Mouse (Mus musculus) MEL (cell line): ENCODE measurements around the gene Mylk4. TPM values are rescaled to one million over a fixed set of nuclear protein-coding genes. Genes with fewer than 3 reads are reported as not detected.
A peak's percentile ranks its signal among the peaks of the same experiment; 100 is the strongest.

Experiments used
- DNase-seq: peaks from one replicate; pipeline ENCODE4 v3.0.0; 2011; ENCODE audit warnings: low read depth, low spot score
- H3K27ac ChIP-seq: 2 replicates; pipeline ENCODE4 v1.5.1; 2012; ENCODE audit warnings: low read depth, mild to moderate bottlenecking, control low read depth, low read length, moderate library complexity; ENCODE audit not compliant: control insufficient read depth
- H3K27me3 ChIP-seq, 2 experiments: fragments of 150-350 bp in 1 of 2; sonication (generic) in 1 of 2; 2 replicates each; pipeline ENCODE4 v1.6.1; 2012; ENCODE audit warnings: low read length in 2 of 2, mild to moderate bottlenecking in 2 of 2, improper control_type of control experiment in 1 of 2, moderate library complexity in 1 of 2; ENCODE audit not compliant: insufficient read depth in 2 of 2, control insufficient read depth in 1 of 2
- H3K36me3 ChIP-seq, 2 experiments: 2 replicates each; pipeline ENCODE4 v1.6.1; 2012 to 2014; ENCODE audit warnings: low read length in 2 of 2, improper control_type of control experiment in 1 of 2, inconsistent platforms in 1 of 2, mild to moderate bottlenecking in 1 of 2; ENCODE audit not compliant: insufficient read depth in 2 of 2, control insufficient read depth in 1 of 2
- H3K4me1 ChIP-seq, 2 experiments: fragments of 150-350 bp in 1 of 2; sonication (generic) in 1 of 2; 2 replicates each; pipeline ENCODE4 v1.6.1; 2012; ENCODE audit warnings: low read length in 2 of 2, improper control_type of control experiment in 1 of 2, mild to moderate bottlenecking in 1 of 2; ENCODE audit not compliant: insufficient read depth in 2 of 2, control insufficient read depth in 1 of 2
- H3K4me3 ChIP-seq, 2 experiments: fragments of 150-350 bp in 1 of 2; sonication (generic) in 1 of 2; 2 replicates each; pipeline ENCODE4 v1.5.1; 2012; ENCODE audit warnings: low read depth in 2 of 2, low read length in 2 of 2, mild to moderate bottlenecking in 2 of 2, moderate library complexity in 2 of 2, control low read depth in 1 of 2, improper control_type of control experiment in 1 of 2; ENCODE audit not compliant: control insufficient read depth in 1 of 2, insufficient read depth in 1 of 2
- H3K79me2 ChIP-seq: 2 replicates; pipeline ENCODE4 v1.6.1; 2012; ENCODE audit warnings: mild to moderate bottlenecking, low read length, moderate library complexity; ENCODE audit not compliant: control insufficient read depth, poor library complexity, insufficient read depth
- H3K9ac ChIP-seq: 2 replicates; pipeline ENCODE4 v1.6.1; 2012; ENCODE audit warnings: low read depth, mild to moderate bottlenecking, control low read depth, low read length, moderate library complexity; ENCODE audit not compliant: control insufficient read depth, poor library complexity, severe bottlenecking
- H3K9me3 ChIP-seq: fragments of 150-350 bp; sonication (generic); replicated peaks from 2 replicates; pipeline ENCODE4 v1.6.1; 2012; ENCODE audit warnings: mild to moderate bottlenecking, low read length, improper control_type of control experiment, moderate library complexity; ENCODE audit not compliant: insufficient read depth
- BHLHE40 ChIP-seq: IDR thresholded peaks from 2 replicates; pipeline ENCODE4 v1.6.1; 2012; ENCODE audit warnings: low read depth, mild to moderate bottlenecking, inconsistent platforms, low read length, improper control_type of control experiment, borderline replicate concordance
- CHD2 ChIP-seq: IDR thresholded peaks from 2 replicates; pipeline ENCODE4 v1.6.1; 2011; ENCODE audit warnings: low read length, improper control_type of control experiment
- CTCF ChIP-seq, 3 experiments: IDR thresholded peaks in 2 of 3; conservative IDR thresholded peaks in 1 of 3; 2 replicates each; pipeline ENCODE4 v1.5.1; 2011 to 2012; ENCODE audit warnings: low read length in 3 of 3, low read depth in 2 of 3, mild to moderate bottlenecking in 2 of 3, improper control_type of control experiment in 1 of 3, inconsistent platforms in 1 of 3, mixed read lengths in 1 of 3, moderate library complexity in 1 of 3; ENCODE audit not compliant: control insufficient read depth in 1 of 3, insufficient read depth in 1 of 3, poor library complexity in 1 of 3, severe bottlenecking in 1 of 3
- ELF1 ChIP-seq: IDR thresholded peaks from 2 replicates; pipeline ENCODE4 v1.6.1; 2014; ENCODE audit warnings: low read depth, mild to moderate bottlenecking, inconsistent platforms, low read length, improper control_type of control experiment, moderate library complexity
- HCFC1 ChIP-seq: IDR thresholded peaks from 2 replicates; pipeline ENCODE4 v1.6.1; 2012; ENCODE audit warnings: low read depth, mild to moderate bottlenecking, inconsistent platforms, low read length, improper control_type of control experiment, moderate library complexity
- KAT2A ChIP-seq: conservative IDR thresholded peaks from 2 replicates; pipeline ENCODE4 v1.6.1; 2012; ENCODE audit warnings: low read depth, low read length, improper control_type of control experiment, inconsistent platforms
- MAFK ChIP-seq: IDR thresholded peaks from 2 replicates; pipeline ENCODE4 v1.6.1; 2011; ENCODE audit warnings: low read depth, mild to moderate bottlenecking, low read length, improper control_type of control experiment, borderline replicate concordance
- MAX ChIP-seq: IDR thresholded peaks from 2 replicates; pipeline ENCODE4 v1.6.1; 2011; ENCODE audit warnings: low read length, improper control_type of control experiment
- MAZ ChIP-seq: IDR thresholded peaks from 2 replicates; pipeline ENCODE4 v1.6.1; 2012; ENCODE audit warnings: low read depth, mild to moderate bottlenecking, inconsistent platforms, low read length, improper control_type of control experiment
- MXI1 ChIP-seq: IDR thresholded peaks from 2 replicates; pipeline ENCODE4 v1.6.1; 2011; ENCODE audit warnings: mild to moderate bottlenecking, low read depth, low read length, improper control_type of control experiment
- MYB ChIP-seq: IDR thresholded peaks from 2 replicates; pipeline ENCODE4 v1.6.1; 2011; ENCODE audit warnings: mild to moderate bottlenecking, low read depth, low read length, improper control_type of control experiment
- MYC ChIP-seq: IDR thresholded peaks from 2 replicates; pipeline ENCODE4 v1.6.1; 2011; ENCODE audit warnings: low read depth, mild to moderate bottlenecking, low read length, improper control_type of control experiment, moderate library complexity
- NELFE ChIP-seq: IDR thresholded peaks from 2 replicates; pipeline ENCODE4 v1.6.1; 2011; ENCODE audit warnings: low read depth, low read length, improper control_type of control experiment
- NRF1 ChIP-seq: IDR thresholded peaks from 2 replicates; pipeline ENCODE4 v1.6.1; 2014; ENCODE audit warnings: low read depth, mild to moderate bottlenecking, inconsistent platforms, low read length, improper control_type of control experiment, moderate library complexity; ENCODE audit not compliant: poor library complexity, insufficient read depth, severe bottlenecking
- POLR2A ChIP-seq, 2 experiments: IDR thresholded peaks; 2 replicates each; pipeline ENCODE4 v1.6.1; 2011 to 2012; ENCODE audit warnings: low read length in 2 of 2, mild to moderate bottlenecking in 2 of 2, control low read depth in 1 of 2, improper control_type of control experiment in 1 of 2, low read depth in 1 of 2, moderate library complexity in 1 of 2; ENCODE audit not compliant: control insufficient read depth in 1 of 2, insufficient read depth in 1 of 2, poor library complexity in 1 of 2
- POLR2AphosphoS2 ChIP-seq: IDR thresholded peaks from 2 replicates; pipeline ENCODE4 v1.6.1; 2011; ENCODE audit warnings: low read length, improper control_type of control experiment
- SIN3A ChIP-seq: IDR thresholded peaks from 2 replicates; pipeline ENCODE4 v1.6.1; 2012; ENCODE audit warnings: low read length, improper control_type of control experiment, inconsistent platforms
- TBP ChIP-seq: IDR thresholded peaks from 2 replicates; pipeline ENCODE4 v1.8.0; 2011; ENCODE audit warnings: low read depth, low read length, improper control_type of control experiment
- TCF12 ChIP-seq: IDR thresholded peaks from 2 replicates; pipeline ENCODE4 v1.6.1; 2014; ENCODE audit warnings: low read depth, mild to moderate bottlenecking, inconsistent platforms, low read length, improper control_type of control experiment, moderate library complexity
- USF1 ChIP-seq: IDR thresholded peaks from 2 replicates; pipeline ENCODE4 v1.6.1; 2014; ENCODE audit warnings: low read depth, mild to moderate bottlenecking, inconsistent platforms, low read length, improper control_type of control experiment, moderate library complexity
- USF2 ChIP-seq, 2 experiments: IDR thresholded peaks; 2 replicates each; pipeline ENCODE4 v1.6.1; 2011 to 2012; ENCODE audit warnings: improper control_type of control experiment in 2 of 2, low read length in 2 of 2, borderline replicate concordance in 1 of 2, inconsistent platforms in 1 of 2, low read depth in 1 of 2, mild to moderate bottlenecking in 1 of 2; ENCODE audit not compliant: insufficient read depth in 1 of 2
- ZKSCAN1 ChIP-seq: IDR thresholded peaks from 2 replicates; pipeline ENCODE4 v1.6.1; 2012; ENCODE audit warnings: low read depth, mild to moderate bottlenecking, inconsistent platforms, low read length, improper control_type of control experiment, moderate library complexity
- ZMIZ1 ChIP-seq: IDR thresholded peaks from 2 replicates; pipeline ENCODE4 v1.6.1; 2012; ENCODE audit warnings: low read depth, mild to moderate bottlenecking, inconsistent platforms, low read length, improper control_type of control experiment, moderate library complexity
- ZNF384 ChIP-seq: IDR thresholded peaks from 2 replicates; pipeline ENCODE4 v1.6.1; 2012; ENCODE audit warnings: low read depth, mild to moderate bottlenecking, inconsistent platforms, low read length, improper control_type of control experiment
- polyA plus RNA-seq, 2 experiments: library from polyadenylated mRNA; stranded (reverse) in 1 of 2; unstranded in 1 of 2; fragments of >175 nt in 1 of 2; fragments of >200 nt in 1 of 2; gene quantifications; 2 replicates each; pipeline versions ENCODE4 v1.2.1 to v1.2.4; 2012; ENCODE audit warnings: low replicate concordance in 2 of 2, low read depth in 1 of 2; ENCODE audit not compliant: insufficient read length in 2 of 2, insufficient read depth in 1 of 2, missing spikeins in 1 of 2
- total RNA-seq: library from RNA; depleted of rRNA; stranded (reverse); fragments of 300-350 nt; gene quantifications from 2 replicates; pipeline ENCODE4 v1.2.3, GENCODE M21; 2012

The Mylk4 gene
- total and polyA plus RNA-seq, 3 experiments, result not detected

- TF ChIP-seq NRF1 (0 out of 2 replicates have a peak, but pooled peaks have one; percentile 25), MAZ (0 out of 2 replicates have a peak, but pooled peaks have one; percentile 21), TBP (no peak), MAFK (no peak), CHD2 (no peak), ZKSCAN1 (no peak)
- no peak for DNase-seq
- H3K27ac ChIP-seq, result no peak within 1 kb of the TSS
Observed at GRCm38 (mm10) chr13:32802259-32803081, 18.7 kb upstream of the Mylk4 start, which contains the start of gene D930007J09Rik. Gene D930007J09Rik, minus strand, starts transcription at chr13:32802849.

GRCm38 (mm10) chr13:32801693-32802221, 18.0 kb upstream of the Mylk4 start, which contains the start of gene Wrnip1:
Gene Wrnip1, plus strand, starts transcription at chr13:32802038.
- TF ChIP-seq MXI1, result peak; percentile 81
- TF ChIP-seq POLR2A (IDR thresholded peaks at IDR 0.05; ENCODE audit: control insufficient read depth in 1 of 2, insufficient read depth in 1 of 2, low read depth in 1 of 2, low read length in 2 of 2, poor library complexity in 1 of 2), result peak; percentile 70 to 80
- TF ChIP-seq NRF1, result peak; percentile 97
- TF ChIP-seq CTCF (IDR thresholded peaks at IDR 0.05 in 2 of 3, conservative IDR thresholded peaks at IDR 0.05 in 1 of 3; ENCODE audit: control insufficient read depth in 1 of 3, insufficient read depth in 1 of 3, low read depth in 2 of 3, low read length in 3 of 3, poor library complexity in 1 of 3, severe bottlenecking in 1 of 3), result peak in 2 of 3 experiments; percentile 38 to 51; a peak in 4 of 6 replicates
- TF ChIP-seq ZMIZ1, result peak; percentile 86
- TF ChIP-seq POLR2AphosphoS2, result peak; percentile 51; the same call in 1 of the 2 replicates
- no peak for TF ChIP-seq USF2 (IDR thresholded peaks at IDR 0.05; ENCODE audit: borderline replicate concordance in 1 of 2, insufficient read depth in 1 of 2, low read depth in 1 of 2, low read length in 2 of 2)
- peak; percentile 99 for TF ChIP-seq HCFC1
- peak; percentile 92 for TF ChIP-seq KAT2A
- peak; percentile 69 for TF ChIP-seq TBP
- peak; percentile 53; the same call in 1 of the 2 replicates for TF ChIP-seq SIN3A
- TF ChIP-seq BHLHE40, result peak; percentile 11; the same call in 1 of the 2 replicates
- no peak for TF ChIP-seq MYB
- 0 out of 2 replicates have a peak, but pooled peaks have one; percentile 48 for TF ChIP-seq MYC
- no peak for TF ChIP-seq USF1
- peak; percentile 23; the same call in 1 of the 2 replicates for TF ChIP-seq MAX
- no peak for TF ChIP-seq ZNF384
- peak; percentile 85 for TF ChIP-seq ELF1
- no peak; the same call in 1 of the 2 replicates for TF ChIP-seq TCF12
- peak; percentile 89 for TF ChIP-seq CHD2
- peak; percentile 74 for TF ChIP-seq NELFE
- peak within 1 kb of the TSS; percentile 66 to 78 for H3K4me3 ChIP-seq
- DNase-seq, result peak; percentile 98
- peaks cover 26% of the 10 kb centered on the region for H3K79me2 ChIP-seq
- no peaks in the 10 kb centered on the region for H3K9me3 ChIP-seq
- peak within 1 kb of the TSS; percentile 17 for H3K27ac ChIP-seq
- peaks cover 2 to 16% of the 10 kb centered on the region in 2 experiments for H3K36me3 ChIP-seq
- peak within 1 kb of the TSS; percentile 80 for H3K9ac ChIP-seq
- H3K27me3 ChIP-seq, result 0 out of 4 replicates have a peak, but pooled peaks cover 0 to under 1% of the 10 kb centered on the region in 2 experiments
- peaks cover 2 to 13% of the 10 kb centered on the region in 2 experiments; a peak in 2 of 4 replicates for H3K4me1 ChIP-seq

More at GRCm38 (mm10) chr13:32802259-32803081, 18.7 kb upstream of the Mylk4 start, which contains the start of gene D930007J09Rik:
- peaks cover 7 to 16% of the 10 kb centered on the region in 2 experiments for H3K36me3 ChIP-seq
- peak within 1 kb of the TSS; percentile 66 to 78 for H3K4me3 ChIP-seq
- H3K27me3 ChIP-seq, result no peaks in the 10 kb centered on the region
- peaks cover 26% of the 10 kb centered on the region for H3K79me2 ChIP-seq
- peak within 1 kb of the TSS; percentile 80 for H3K9ac ChIP-seq
- peaks cover 2 to 13% of the 10 kb centered on the region in 2 experiments; a peak in 2 of 4 replicates for H3K4me1 ChIP-seq
- H3K9me3 ChIP-seq, result no peaks in the 10 kb centered on the region
